ENCODE assay signal across 13 mouse cellular contexts in genomic region chr3:29499188-29499587, GRCm38 (mm10).
"Had no signal": no experiment of that assay in that cellular context is flagged by ENCODE, and none has a peak within 500 bp of the region (broad histone marks: within the 10 kb centered on the region; RNA-seq: fewer than 3 reads in every experiment).

No protein-coding gene starts in this region.

- H3K36me3 ChIP-seq: kidney, embryonic 15.5 days; limb, embryonic 13.5 days; midbrain, embryonic 13.5 days; neural tube, embryonic 12.5 days had no signal

- H3K4me1 ChIP-seq: kidney, embryonic 15.5 days; neural tube, embryonic 12.5 days had no signal

- H3K27ac ChIP-seq: kidney, embryonic 15.5 days; limb, embryonic 13.5 days; liver, embryonic 14.5 days; midbrain, embryonic 13.5 days; neural tube, embryonic 12.5 days had no signal

- H3K4me2 ChIP-seq: kidney, embryonic 15.5 days; limb, embryonic 13.5 days; midbrain, embryonic 13.5 days; neural tube, embryonic 12.5 days had no signal

- H3K27me3 ChIP-seq: kidney, embryonic 15.5 days; limb, embryonic 13.5 days; midbrain, embryonic 13.5 days; neural tube, embryonic 12.5 days had no signal

- DNase-seq: kidney, postnatal 25 days; layer of hippocampus, adult 9-11 months; left cerebral cortex, postnatal 4 days; lung, adult 18-20 months; lung, postnatal 36 days; right cerebral cortex, adult 18-20 months; right cerebral cortex, postnatal 25 days; thymus, postnatal 36 days had no signal

- ATAC-seq: midbrain, embryonic 13.5 days had no signal

- H3K9me3 ChIP-seq: kidney, embryonic 15.5 days; limb, embryonic 13.5 days; midbrain, embryonic 13.5 days; neural tube, embryonic 12.5 days had no signal

- H3K4me3 ChIP-seq: kidney, embryonic 15.5 days; limb, embryonic 13.5 days; midbrain, embryonic 13.5 days; neural tube, embryonic 12.5 days had no signal

- H3K9ac ChIP-seq: kidney, embryonic 15.5 days; limb, embryonic 13.5 days; liver, embryonic 14.5 days; midbrain, embryonic 13.5 days; neural tube, embryonic 12.5 days had no signal
